Mouse (Mus musculus) cerebellum, postnatal 36 days (tissue): ENCODE measurements around the gene Ppp1r17.

Experiments used
- DNase-seq, 2 experiments: peaks; one replicate each; pipeline ENCODE4 v3.0.0; 2021 to 2022; ENCODE audit warnings: mixed read lengths in 2 of 2

Gene Ppp1r17

DNA sequence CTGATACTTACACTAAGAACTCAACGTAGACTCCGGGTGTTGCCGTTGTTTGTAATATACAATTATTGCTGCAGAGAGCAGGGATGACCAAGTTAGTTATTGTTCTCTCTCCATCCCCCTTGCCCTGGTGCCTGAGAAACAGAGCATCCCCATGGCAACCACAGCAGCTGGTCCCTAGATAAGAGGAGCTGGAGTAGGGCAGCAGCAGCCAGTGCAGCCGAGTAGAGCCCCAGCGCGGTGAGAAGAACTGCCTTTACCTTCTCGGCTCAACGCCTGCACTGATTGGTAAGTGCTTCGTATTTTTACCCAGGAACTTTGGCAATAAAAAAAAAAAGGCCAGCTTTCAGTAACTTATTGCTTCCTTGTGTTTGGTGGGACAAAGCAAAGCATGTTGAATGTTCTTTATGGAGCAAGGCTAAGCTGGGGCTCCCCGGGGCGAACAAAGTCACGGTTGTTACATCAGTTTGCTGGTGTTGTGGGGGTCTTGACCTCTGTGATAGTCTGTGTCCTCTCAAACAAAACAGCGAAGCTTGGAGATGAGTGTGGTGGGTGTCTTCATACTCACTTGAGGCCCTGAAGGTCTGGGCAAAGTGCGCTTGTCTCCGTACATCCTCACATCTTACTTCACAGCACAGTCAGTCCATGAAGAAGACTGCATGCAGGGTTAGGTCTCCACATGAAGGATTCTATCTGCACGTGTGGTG lies at the start of gene Ppp1r17:
Gene Ppp1r17 (plus strand): TSS at position 207 of the 704 bp plus-strand sequence.
- DNase-seq, result no peak

DNA sequence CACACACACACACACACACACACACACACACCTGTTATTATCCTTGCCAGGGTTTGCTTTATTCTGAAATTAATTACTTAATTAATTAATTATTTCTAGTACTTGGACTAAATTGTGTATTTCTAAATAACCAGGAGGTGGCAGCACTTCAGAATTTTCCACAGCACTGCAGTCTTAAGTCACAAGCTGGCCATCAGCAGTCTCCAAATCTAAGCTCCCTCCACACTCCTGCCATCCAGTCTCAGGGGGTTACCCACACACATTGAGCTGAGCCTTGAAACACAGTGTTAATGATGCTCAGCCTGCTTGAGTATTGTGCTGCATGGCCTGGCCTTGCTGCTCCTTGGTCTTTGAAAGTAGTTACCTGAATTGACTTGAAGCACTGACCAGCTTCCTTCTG lies 44.3 kb upstream of the Ppp1r17 start:
- DNase-seq, result peak; percentile 8 to 32

DNA sequence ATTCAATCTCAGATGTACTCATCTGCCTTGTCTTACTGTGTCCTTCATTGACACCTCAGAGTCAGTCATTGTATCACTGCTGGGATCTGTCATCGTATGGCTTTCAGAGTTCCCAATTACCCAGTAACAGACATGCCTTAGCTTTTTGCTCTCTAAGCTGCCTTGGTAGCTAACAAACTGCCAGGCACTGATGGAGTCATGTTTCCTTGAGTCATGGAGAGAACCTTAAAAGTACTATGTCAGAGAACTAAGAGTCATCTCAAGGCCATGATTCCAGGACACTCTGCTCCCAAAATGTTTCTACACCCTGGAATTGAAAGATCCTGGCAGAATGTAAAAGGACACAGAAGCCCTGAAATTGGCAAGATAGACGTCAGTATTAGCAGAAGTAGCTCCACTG lies 37.5 kb upstream of the Ppp1r17 start:
- no peak for DNase-seq

DNA sequence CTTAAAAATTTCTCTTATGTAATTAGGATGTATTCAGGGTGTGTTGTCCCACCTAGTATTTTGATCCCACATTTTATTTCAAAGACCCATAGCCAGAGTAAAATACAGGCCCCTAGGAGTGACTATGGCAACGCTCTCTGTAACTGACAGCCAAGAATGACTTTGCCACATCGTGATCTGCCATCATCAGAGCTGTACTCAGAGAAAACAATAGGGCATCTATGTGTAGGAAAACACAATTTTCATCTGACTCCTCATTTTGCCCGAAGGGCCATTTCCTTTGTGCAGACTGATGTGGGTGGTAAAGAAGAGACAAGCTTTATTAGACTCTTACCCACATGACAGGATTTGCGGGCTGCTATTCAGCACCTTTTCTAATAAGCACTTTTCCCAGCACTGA lies 8.6 kb upstream of the Ppp1r17 start:
- no peak for DNase-seq

DNA sequence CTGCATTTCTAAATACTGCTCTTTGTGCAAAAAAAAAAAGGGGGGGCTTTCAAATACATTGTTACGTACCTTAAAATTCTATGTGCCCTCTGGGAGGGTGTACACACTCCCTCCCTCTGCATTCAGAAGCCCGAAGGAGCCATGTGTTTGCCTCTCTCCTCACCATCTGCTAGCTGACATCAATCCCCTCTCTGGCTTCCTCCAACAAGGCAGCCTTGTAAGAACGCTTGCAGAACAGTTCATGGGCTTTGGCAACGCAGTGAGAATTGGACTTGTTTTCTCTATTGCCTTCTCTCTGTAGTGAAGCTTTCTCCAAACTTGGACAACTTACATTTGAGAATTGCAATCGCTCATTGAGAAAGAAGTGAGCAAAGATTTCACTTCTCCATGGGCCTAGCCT lies 4.9 kb upstream of the Ppp1r17 start:
- DNase-seq, result no peak

GRCm38 (mm10) chr6:56019632-56020031 lies 2.3 kb downstream of the Ppp1r17 start:
- no peak for DNase-seq

DNA sequence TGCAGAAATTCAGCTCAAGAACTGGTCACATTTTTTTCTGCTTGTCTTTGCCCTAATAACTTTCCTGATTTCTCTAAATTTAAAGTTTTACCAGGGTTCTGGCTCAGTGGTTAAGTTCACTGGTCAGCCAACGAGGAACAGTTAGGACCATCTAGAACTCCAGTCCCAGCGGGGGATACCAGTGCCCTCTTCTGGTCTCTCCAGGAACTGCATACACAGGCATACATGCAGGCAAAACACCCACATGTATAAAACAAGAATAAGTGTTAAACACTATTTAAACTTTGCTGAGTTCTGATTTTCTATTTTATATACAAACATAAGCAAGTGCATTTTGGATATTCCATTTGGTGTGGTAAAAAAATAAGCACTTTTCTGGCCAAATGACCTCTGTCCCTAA lies 8.2 kb downstream of the Ppp1r17 start:
- no peak for DNase-seq

- no peak for DNase-seq
Observed at GRCm38 (mm10) chr6:56027318-56027717, 10.0 kb downstream of the Ppp1r17 start.

DNA sequence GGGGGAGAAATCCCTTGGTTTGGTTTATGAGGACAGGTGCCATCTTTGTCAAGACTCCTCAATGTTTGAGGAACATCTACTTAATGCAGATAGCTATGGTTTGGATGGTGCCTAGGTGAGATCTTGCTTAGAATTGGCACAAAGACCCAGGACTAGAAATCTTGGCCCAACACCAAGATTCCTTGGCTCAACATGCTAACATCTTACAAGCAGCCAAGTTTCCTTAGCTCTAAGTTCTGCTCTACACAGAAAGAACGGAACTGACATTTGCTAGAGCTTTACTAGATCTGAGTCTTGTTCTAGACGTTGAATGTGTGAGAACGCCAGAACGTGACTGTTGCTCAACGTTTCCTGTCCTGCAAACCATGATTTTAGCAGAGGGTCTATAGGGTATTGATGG lies 10.7 kb downstream of the Ppp1r17 start:
- DNase-seq, result peak in 1 of 2 experiments; percentile 19

DNA sequence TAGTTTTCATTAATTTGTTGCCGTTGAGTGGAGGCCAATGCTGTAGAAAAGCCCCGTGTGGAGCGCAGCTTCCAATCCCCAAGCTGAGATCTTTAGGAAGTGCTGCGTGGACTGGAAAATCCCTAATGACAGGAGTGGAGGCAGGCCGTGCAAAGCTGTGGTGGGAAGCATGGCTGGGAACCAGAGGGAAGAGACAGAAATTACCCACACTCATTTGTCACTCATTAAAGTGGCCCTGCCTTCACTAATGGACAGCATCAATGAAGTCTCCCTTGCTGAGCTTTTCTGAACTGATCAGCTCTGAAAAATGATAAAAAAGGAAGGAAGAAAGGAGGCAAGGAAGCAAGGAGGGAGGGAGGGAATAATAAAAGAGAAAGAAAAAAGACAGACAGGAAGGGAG lies 12.7 kb downstream of the Ppp1r17 start:
- DNase-seq, result no peak

- no peak for DNase-seq
Observed at GRCm38 (mm10) chr6:56032231-56032630, 14.9 kb downstream of the Ppp1r17 start.

DNA sequence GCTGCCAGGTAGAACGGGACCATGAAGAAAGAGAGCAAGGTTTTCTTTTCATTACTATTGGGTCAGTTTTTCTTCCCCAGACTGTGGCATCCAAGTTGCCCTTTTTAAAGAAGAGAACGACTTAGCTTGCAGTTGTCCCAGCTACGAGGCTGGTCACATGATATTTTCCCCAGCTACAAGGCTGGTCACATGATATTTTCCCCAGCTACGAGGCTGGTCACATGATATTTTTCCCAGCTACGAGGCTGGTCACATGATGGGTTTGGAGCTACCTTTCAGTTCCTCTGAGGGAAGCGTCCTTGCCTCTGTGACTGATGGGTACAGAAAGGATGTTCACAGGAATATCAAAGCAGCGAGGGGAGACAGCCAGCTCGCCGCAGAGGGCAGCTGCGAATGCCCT lies 17.8 kb downstream of the Ppp1r17 start:
- no peak for DNase-seq

DNA sequence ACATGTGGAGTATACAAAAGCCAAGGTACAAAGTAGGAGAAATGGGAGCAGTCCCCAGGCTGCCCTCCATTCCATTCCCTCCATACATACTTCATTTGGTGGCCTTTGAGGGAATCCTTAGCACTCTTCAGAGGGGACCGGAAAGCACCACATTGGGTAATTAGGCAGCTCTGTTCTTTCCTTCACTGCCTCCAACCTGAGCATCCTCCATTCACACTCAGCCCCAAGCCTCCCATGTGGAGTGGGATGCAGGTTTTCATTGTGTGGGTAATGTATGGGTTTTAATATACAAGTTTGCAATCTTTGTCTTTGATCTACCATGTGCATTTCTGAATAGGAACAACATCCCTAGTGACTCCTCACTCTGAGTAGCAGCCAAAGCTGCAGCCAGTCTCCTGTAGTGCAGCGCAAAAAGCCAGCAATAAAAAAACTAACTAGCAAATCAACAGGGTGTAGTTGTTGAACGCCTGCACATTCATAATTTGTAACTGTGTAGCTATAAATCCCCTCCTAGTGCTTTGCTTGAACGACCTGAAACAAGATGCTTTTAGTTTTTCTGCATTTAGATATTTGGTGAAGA lies 22.3 kb downstream of the Ppp1r17 start:
- DNase-seq, result no peak

GRCm38 (mm10) chr6:56044270-56044669 lies 27.0 kb downstream of the Ppp1r17 start:
- DNase-seq, result no peak

DNA sequence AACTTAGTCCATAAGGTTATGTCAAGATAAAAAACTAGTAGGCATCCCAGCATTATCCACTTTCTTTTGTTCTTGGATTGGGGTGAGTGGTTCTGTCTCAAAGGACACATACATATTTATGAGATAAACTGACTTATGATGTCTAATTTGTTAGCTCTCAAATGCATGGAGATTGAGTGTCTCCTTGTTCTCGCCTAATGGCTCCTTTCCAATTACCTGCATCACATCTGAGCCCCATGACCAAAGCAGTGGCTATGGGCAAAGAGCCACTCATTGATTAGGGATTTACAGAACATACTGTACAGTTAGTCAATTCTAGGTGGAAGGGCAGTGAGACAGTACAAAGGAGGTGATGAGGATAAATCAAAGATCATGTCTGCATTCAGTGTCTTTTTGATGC lies 27.4 kb downstream of the Ppp1r17 start:
- no peak for DNase-seq

DNA sequence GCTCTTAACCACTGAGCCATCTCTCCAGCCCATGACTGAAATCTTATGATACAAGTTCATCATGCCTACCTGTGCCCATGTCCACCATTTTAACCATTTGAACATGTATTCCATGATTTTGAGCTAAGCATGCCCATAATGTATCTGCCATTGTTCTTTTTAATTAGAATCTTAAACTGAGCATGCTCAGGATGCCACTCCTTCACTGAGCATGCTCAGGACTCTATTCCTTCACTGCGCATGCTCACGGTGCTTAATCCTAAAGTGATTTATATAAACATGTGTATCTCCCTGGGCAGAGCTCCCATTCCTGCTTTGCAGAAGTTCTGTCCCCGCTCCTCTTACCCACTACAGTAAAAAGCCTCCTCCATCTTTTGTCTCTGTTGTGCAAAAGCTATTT lies 31.3 kb downstream of the Ppp1r17 start:
- no peak for DNase-seq

DNA sequence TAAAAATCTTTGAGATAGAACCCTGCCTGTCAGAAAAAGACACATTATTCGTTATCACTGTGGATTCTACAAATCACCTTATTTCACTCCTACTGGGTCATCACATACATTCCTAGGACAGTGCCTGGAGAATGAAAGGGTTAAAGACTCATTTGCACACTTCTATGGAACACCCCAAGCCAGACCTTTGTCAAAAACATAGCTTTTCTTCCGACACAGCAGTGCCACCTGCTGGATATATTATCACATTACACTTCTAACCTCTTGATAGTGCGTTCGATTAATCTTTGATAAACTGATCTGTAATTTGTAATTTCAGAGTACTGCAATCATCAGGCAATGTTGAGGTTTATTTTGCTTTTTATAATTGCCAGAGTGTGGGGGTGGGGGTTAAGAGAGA lies 31.8 kb downstream of the Ppp1r17 start:
- peak in 1 of 2 experiments; percentile 24 for DNase-seq

- no peak for DNase-seq
Observed at GRCm38 (mm10) chr6:56063736-56064135, 46.4 kb downstream of the Ppp1r17 start.

GRCm38 (mm10) chr6:56066632-56067282 lies 49.5 kb downstream of the Ppp1r17 start:
- DNase-seq, result peak; percentile 54 to 59

GRCm38 (mm10) chr6:56068516-56068915 lies 51.2 kb downstream of the Ppp1r17 start:
- DNase-seq, result no peak

DNA sequence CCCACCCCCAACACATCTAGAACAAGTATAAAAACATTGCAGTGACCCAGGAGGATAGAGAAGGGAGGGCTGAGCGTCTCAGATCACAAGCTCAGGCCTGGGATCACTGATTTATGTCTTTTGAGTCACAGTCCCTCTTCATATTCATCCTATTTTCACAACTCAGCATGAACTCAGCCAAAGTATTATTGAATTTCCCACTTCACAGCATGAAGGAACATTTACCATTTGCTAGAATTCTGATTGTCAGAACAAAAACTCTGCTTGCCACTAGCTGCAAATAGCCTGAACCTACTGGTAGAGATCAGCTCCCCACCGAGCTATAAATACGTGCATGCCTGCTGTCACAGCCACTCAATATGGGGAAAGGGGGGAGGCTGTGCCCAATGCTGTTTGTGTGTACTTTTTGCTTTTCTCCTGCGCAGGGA lies 59.1 kb downstream of the Ppp1r17 start:
- DNase-seq, result peak; percentile 20 to 34
